Mouse (Mus musculus) liver, embryonic 11.5 days (tissue): Measurements from ENCODE around the gene Cers1. TPM values are rescaled to one million over a fixed set of nuclear protein-coding genes. Genes with fewer than 3 reads are reported as not detected.

Experiments
- ATAC-seq: fragments of 200-750 bp; cut with Nextera tagmentation; replicated peaks from 2 replicates; pipeline ENCODE4 v1.8.0; 2017; ENCODE audit warnings: moderate number of reproducible peaks, mild to moderate bottlenecking, moderate TSS enrichment, moderate library complexity; ENCODE audit not compliant: low FRiP score
- DNase-seq: peaks from one replicate; pipeline ENCODE4 v3.0.0-alpha.2; 2017; ENCODE audit warnings: low spot score
- H3K27ac ChIP-seq: fragments of 300-500 bp; sonication (generic); 2 replicates; pipeline ENCODE4 v1.5.1; 2014; ENCODE audit warnings: mild to moderate bottlenecking, low read depth, low read length, control low read depth
- H3K27me3 ChIP-seq: fragments of 300-500 bp; sonication (generic); replicated peaks from 2 replicates; pipeline ENCODE4 v1.6.1; 2014; ENCODE audit warnings: low read length, mixed read lengths; ENCODE audit not compliant: control insufficient read depth, insufficient read depth
- H3K36me3 ChIP-seq: fragments of 300-500 bp; sonication (generic); 2 replicates; pipeline ENCODE4 v1.6.1; 2014; ENCODE audit warnings: mild to moderate bottlenecking, low read length, moderate library complexity, mixed read lengths; ENCODE audit not compliant: control insufficient read depth, insufficient read depth
- H3K4me1 ChIP-seq: fragments of 300-500 bp; sonication (generic); replicated peaks from 2 replicates; pipeline ENCODE4 v1.6.1; 2014; ENCODE audit warnings: low read length, mixed read lengths; ENCODE audit not compliant: control insufficient read depth, insufficient read depth
- H3K4me2 ChIP-seq: fragments of 300-500 bp; sonication (generic); 2 replicates; pipeline ENCODE4 v1.6.1; 2014; ENCODE audit warnings: mild to moderate bottlenecking, control low read depth, moderate library complexity
- H3K4me3 ChIP-seq: fragments of 300-500 bp; sonication (generic); 2 replicates; pipeline ENCODE4 v1.5.1; 2014; ENCODE audit warnings: low read depth, low read length, control low read depth
- H3K9ac ChIP-seq: fragments of 300-500 bp; sonication (generic); 2 replicates; pipeline ENCODE4 v1.6.1; 2014; ENCODE audit warnings: low read depth, low read length, control low read depth
- H3K9me3 ChIP-seq: fragments of 300-500 bp; sonication (generic); 2 replicates; pipeline ENCODE4 v1.6.1; 2016; ENCODE audit warnings: low read length, inconsistent platforms, mixed read lengths; ENCODE audit not compliant: control insufficient read depth
- WGBS: fragments of 180-500 bp; shearing (Covaris S2); extraction: QIAGEN DNeasy Blood & Tissue Kit; methylation state at CpG from one replicate; pipeline ENCODE4 v1.1.7; 2014; 5-methylcytosine and 5-hydroxymethylcytosine counted together
- polyA plus RNA-seq: library from polyadenylated mRNA; unstranded; fragments of >200 nt; fragmentation: Nextera tagmentation; extraction: Ambion mirVana; gene quantifications from 2 replicates; pipeline ENCODE4 v1.2.1, GENCODE M21; 2014

Cers1 gene
- polyA plus RNA-seq, 1 experiment from 2014 or later: 1.1 TPM

DNA sequence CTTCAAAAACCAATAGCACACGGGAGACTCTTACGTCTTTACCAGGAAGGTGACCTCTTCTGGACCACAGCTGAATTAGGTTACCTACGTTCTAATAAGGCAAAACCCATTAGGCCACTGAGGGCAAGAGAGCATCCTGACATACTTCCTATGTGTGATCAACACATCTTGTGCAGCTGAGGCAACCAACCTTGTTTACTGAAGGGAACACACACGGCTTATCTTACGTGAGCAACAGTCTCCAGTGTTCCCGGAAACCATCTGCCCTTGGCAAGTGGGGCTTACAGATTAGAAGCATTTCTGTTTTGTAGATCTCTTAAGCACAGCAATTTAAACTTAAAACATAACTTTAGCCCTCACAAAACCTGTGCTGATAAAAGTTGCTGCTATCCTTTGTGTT is 11.9 kb downstream of the Cers1 start:
- H3K4me1 ChIP-seq: peaks cover 34% of the 10 kb centered on the region
- peak; percentile 39 for ATAC-seq
- H3K4me2 ChIP-seq: no peak overlapping the region

DNA sequence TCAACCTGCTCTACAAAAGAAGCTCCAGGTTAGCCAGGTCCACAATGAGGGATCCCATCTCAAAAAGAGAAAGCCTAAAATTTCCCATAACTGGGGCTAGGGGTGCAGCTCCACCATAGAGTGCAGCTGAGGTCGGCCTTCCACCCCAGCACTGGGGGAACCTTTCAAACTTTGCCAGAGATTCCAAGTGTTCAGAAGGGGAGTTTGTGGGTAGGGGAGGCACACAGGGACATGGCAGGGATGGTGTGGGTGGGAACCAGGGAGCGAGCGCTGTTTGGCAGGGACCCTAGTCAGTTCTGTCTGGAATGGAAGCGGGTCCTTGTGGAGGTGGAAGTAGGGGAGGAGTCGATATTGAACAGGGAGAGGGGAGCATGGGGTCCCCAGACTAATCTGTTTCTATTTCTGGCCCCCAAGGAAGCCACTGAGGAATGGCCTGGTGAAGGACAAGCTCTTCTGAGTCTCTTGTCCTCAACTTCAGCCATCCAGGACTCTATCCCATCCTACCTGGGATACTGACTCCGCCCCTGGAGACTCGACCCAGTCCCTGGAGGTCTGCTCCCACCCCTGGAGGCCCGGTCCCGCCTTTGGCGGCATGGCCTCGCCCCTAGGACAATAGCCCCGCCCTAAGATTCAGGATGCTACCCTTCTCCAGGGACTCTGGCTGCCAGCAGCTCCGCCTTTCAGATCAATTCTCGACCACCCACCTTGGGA is 13.7 kb downstream of the Cers1 start, which contains the start of gene Gdf1:
TSS of gene Gdf1 (plus strand) at position 694 of the 711 bp plus-strand sequence.
- H3K36me3 ChIP-seq: peaks cover 33% of the 10 kb centered on the region
- H3K9ac ChIP-seq: peak within 1 kb of the TSS; percentile 34; the same call in 1 of the 2 replicates
- H3K4me3 ChIP-seq: peak within 1 kb of the TSS; percentile 26
- peak within 1 kb of the TSS; percentile 53 for H3K4me2 ChIP-seq
- DNase-seq (no peak), ATAC-seq (peak; percentile 23; the same call in 1 of the 2 replicates)
- 37% methylated on average over 14 of the region's 14 CpGs for WGBS
- H3K9me3 ChIP-seq: no peaks in the 10 kb centered on the region; the same call in 1 of the 2 replicates
- H3K4me1 ChIP-seq: peaks cover 34% of the 10 kb centered on the region
- peak within 1 kb of the TSS; percentile 86 for H3K27ac ChIP-seq
- no peaks in the 10 kb centered on the region; the same call in 1 of the 2 replicates for H3K27me3 ChIP-seq

More for the DNA sequence above, 11.9 kb downstream of the Cers1 start:
- Histone ChIP-seq H3K36me3 (peaks cover 16% of the 10 kb centered on the region), H3K27me3 (no peaks in the 10 kb centered on the region; the same call in 1 of the 2 replicates), H3K9ac (no peak overlapping the region), H3K4me3 (no peak overlapping the region), H3K27ac (peak overlapping the region; percentile 86), H3K9me3 (no peaks in the 10 kb centered on the region; the same call in 1 of the 2 replicates)
- no peak for DNase-seq
- 74% methylated on average over 6 of the region's 6 CpGs for WGBS

DNA sequence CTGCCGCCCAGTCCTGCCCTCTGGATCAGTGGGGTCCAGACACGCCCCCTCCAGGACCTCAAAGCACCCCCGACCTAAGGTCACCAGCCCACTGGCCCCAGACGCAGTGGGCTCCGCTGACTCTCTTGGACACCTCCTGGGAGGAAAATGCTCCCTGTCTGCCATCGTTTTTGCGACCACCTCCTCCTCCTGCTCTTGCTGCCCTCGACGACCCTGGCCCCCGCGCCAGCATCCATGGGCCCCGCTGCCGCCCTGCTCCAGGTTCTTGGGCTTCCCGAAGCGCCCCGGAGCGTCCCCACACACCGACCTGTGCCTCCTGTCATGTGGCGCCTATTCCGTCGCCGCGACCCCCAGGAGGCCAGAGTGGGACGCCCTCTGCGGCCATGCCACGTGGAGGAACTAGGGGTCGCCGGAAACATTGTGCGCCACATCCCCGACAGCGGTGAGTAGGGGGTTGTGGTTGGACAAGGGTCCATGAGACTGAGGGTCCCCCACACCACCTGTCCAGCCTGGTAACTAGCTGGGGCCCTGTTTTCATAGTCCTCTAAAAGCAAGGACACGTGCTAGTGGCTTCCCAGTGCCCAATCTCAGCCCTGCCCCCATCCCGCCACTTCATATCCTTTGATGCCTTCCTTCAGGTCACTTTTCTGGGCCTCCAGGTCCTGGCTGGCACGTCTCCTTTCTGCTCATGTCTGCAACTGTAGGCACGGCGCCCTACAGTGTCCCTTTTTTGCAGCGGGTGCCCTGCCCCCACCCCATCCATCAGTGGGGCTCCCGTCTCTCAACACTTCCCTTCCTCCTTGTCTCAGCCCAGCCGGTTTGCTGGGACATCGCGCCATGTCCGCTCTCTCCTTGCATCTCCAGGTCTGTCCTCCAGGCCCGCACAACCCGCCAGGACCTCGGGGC is 14.5 kb downstream of the Cers1 start:
- peaks cover 34% of the 10 kb centered on the region for H3K4me1 ChIP-seq
- H3K4me2 ChIP-seq: peak overlapping the region; percentile 53
- no peaks in the 10 kb centered on the region; the same call in 1 of the 2 replicates for H3K9me3 ChIP-seq
- peak overlapping the region; percentile 34; the same call in 1 of the 2 replicates for H3K9ac ChIP-seq
- peaks cover 41% of the 10 kb centered on the region for H3K36me3 ChIP-seq
- H3K27ac ChIP-seq: no peak overlapping the region; the same call in 1 of the 2 replicates
- H3K4me3 ChIP-seq: peak overlapping the region; percentile 26
- DNase-seq (peak; percentile 70), ATAC-seq (0 out of 2 replicates have a peak, but pooled peaks have one; percentile 6)
- no peaks in the 10 kb centered on the region; the same call in 1 of the 2 replicates for H3K27me3 ChIP-seq
- 16% methylated on average over 45 of the region's 45 CpGs for WGBS

DNA sequence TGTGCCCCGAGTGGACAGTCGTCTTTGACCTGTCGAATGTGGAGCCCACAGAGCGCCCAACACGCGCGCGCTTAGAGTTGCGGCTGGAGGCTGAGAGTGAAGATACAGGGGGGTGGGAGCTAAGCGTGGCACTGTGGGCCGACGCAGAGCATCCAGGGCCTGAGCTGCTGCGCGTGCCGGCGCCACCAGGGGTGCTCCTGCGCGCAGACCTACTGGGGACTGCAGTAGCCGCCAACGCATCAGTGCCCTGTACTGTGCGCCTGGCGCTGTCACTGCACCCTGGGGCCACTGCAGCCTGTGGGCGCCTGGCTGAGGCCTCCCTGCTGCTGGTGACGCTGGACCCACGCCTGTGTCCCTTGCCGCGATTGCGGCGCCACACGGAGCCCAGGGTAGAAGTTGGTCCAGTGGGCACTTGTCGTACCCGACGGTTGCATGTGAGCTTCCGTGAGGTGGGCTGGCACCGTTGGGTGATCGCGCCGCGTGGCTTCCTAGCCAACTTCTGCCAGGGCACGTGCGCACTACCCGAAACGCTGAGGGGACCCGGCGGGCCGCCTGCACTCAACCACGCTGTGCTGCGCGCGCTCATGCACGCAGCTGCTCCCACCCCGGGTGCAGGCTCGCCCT is 15.3 kb downstream of the Cers1 start:
- H3K9me3 ChIP-seq: no peaks in the 10 kb centered on the region; the same call in 1 of the 2 replicates
- peaks cover 34% of the 10 kb centered on the region for H3K4me1 ChIP-seq
- no peaks in the 10 kb centered on the region; the same call in 1 of the 2 replicates for H3K27me3 ChIP-seq
- peak overlapping the region; percentile 53 for H3K4me2 ChIP-seq
- peak overlapping the region; percentile 26 for H3K4me3 ChIP-seq
- H3K36me3 ChIP-seq: peaks cover 49% of the 10 kb centered on the region
- H3K27ac ChIP-seq: no peak overlapping the region; the same call in 1 of the 2 replicates
- ATAC-seq: peak; percentile 61
- DNase-seq: peak; percentile 74
- no peak overlapping the region for H3K9ac ChIP-seq
- 45% methylated on average over 53 of the region's 53 CpGs for WGBS

DNA sequence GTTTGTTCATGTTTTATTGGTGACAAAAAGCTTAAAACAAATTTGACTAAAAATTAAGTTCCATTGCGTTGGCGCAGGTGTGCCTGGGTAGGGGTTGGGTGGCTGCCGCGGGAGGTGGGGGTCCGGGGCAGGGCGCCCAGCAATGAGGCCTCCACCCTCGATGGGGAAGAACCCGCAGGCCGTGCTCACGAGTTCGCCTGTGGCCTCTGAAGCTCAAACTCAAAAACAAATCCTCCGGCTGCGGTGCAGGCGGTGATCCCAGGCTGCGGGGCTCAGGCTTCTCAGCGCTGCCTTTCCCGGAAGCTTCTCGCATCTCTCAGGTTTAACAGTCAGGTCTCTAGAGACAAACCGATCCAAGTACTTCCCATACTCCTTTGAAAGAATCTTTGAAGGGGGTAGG is 16.0 kb downstream of the Cers1 start:
- H3K9me3 ChIP-seq: no peaks in the 10 kb centered on the region; the same call in 1 of the 2 replicates
- no peak overlapping the region for H3K9ac ChIP-seq
- H3K4me3 ChIP-seq: no peak overlapping the region
- WGBS: 80% methylated on average over 19 of the region's 19 CpGs
- ATAC-seq: no peak
- no peak overlapping the region for H3K27ac ChIP-seq
- H3K4me2 ChIP-seq: no peak overlapping the region
- H3K27me3 ChIP-seq: no peaks in the 10 kb centered on the region; the same call in 1 of the 2 replicates
- DNase-seq: no peak
- H3K36me3 ChIP-seq: peaks cover 51% of the 10 kb centered on the region
- peaks cover 34% of the 10 kb centered on the region for H3K4me1 ChIP-seq

DNA sequence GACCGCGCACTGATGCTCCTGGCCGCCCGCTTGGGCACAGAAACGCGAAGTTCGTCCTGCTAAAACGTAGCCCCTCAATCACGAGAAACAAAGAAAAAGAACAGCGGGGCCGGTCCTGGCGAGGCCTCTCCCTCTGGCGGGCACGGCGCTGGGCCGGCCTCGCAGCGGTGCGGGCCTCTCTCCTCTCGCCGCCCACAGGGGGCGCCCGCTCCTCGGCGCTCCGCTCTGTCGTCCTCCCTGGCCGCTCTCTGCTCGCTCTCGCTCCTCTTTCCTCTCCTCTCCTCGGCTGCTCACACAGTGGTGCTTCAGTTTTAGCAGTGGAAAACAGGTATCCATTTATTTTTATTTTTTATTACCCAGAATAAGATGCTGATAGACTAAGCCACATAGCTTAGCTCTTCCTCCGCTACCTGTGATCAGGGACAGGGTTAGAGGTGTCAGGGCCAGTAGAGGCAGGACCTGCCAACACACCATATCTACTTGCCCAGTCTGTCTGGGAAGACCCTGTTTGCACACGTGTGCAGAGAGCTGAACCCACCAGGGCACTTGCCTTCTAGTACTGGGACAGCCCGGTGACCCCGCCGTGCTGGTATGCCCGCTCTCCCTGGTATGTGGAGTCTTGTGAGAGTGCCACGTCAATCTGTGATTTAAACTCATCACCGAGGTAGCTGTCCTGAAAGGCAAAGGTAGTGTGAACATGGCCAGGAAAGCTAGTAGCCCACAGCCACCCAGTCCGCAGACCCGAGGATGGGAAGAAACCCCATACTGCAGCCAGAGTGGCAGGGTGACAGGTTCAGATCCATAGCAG is 16.7 kb downstream of the Cers1 start:
- Histone ChIP-seq H3K4me2 (no peak overlapping the region), H3K4me1 (peaks cover 34% of the 10 kb centered on the region), H3K27me3 (no peaks in the 10 kb centered on the region; the same call in 1 of the 2 replicates), H3K4me3 (no peak overlapping the region), H3K9me3 (no peaks in the 10 kb centered on the region; the same call in 1 of the 2 replicates), H3K36me3 (peaks cover 59% of the 10 kb centered on the region), H3K27ac (no peak overlapping the region), H3K9ac (no peak overlapping the region)
- DNase-seq (peak; percentile 72), ATAC-seq (peak; percentile 57)
- WGBS: 45% methylated on average over 41 of the region's 41 CpGs

DNA sequence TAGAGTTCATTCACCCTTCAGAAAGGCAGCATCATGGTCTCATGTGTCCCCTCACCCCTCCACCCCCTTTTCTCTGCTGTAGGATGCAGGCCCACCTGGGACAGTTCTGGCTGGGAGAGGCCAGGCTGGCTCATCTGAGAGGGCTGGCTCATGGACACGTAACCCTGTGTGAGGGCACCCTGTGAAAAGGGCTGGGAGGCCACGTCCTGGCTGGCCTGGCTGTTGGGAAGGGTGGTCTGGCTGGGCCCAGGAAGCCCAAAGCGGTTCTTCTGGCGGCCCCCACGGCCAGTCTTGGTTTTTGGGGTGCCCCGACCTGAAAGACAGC is 17.3 kb downstream of the Cers1 start:
- Histone ChIP-seq H3K27me3 (no peaks in the 10 kb centered on the region; the same call in 1 of the 2 replicates), H3K4me2 (no peak overlapping the region), H3K4me3 (no peak overlapping the region), H3K4me1 (peaks cover 33% of the 10 kb centered on the region), H3K9ac (no peak overlapping the region), H3K9me3 (no peaks in the 10 kb centered on the region), H3K27ac (no peak overlapping the region), H3K36me3 (peaks cover 64% of the 10 kb centered on the region)
- 94% methylated on average over 6 of the region's 6 CpGs for WGBS
- no peak for ATAC-seq
- DNase-seq: no peak
